Comparison of ENCODE assay signal across 10 mouse cellular contexts in genomic region chr19:21227131-21227530, GRCm38 (mm10). TPM values are rescaled to one million over a fixed set of nuclear protein-coding genes. Genes with fewer than 3 reads are reported as not detected.
A peak's percentile ranks its signal among the peaks of the same experiment; 100 is the strongest.
DNase-seq lines count a peak whose midpoint lies in the region; ATAC-seq and TF ChIP-seq lines count a peak whose summit lies in the region.
"Had no signal": no experiment of that assay in that cellular context is flagged by ENCODE, and none has a peak within 500 bp of the region (broad histone marks: within the 10 kb centered on the region; RNA-seq: fewer than 3 reads in every experiment).

No protein-coding gene starts in this region.

- no peak overlapping the region for H3K4me3 ChIP-seq in kidney, embryonic 15.5 days (replicated peaks)
- no peak overlapping the region for H3K4me3 ChIP-seq in left cerebral cortex, adult 2 months
- H3K4me3 ChIP-seq in neural tube, embryonic 15.5 days (replicated peaks), result no peak overlapping the region
- H3K4me3 ChIP-seq: embryonic facial prominence, embryonic 15.5 days had no signal

- no peaks in the 10 kb centered on the region for H3K27me3 ChIP-seq in kidney, embryonic 15.5 days
- H3K27me3 ChIP-seq in neural tube, embryonic 15.5 days (replicated peaks), result no peaks in the 10 kb centered on the region
- H3K27me3 ChIP-seq: embryonic facial prominence, embryonic 15.5 days had no signal

- no peaks in the 10 kb centered on the region for H3K9me3 ChIP-seq in kidney, embryonic 15.5 days (replicated peaks)
- H3K9me3 ChIP-seq in neural tube, embryonic 15.5 days (replicated peaks), result no peaks in the 10 kb centered on the region
- H3K9me3 ChIP-seq: embryonic facial prominence, embryonic 15.5 days; G1E had no signal

- DNase-seq in kidney, adult 18-20 months, result peak; percentile 2
- DNase-seq in NIH3T3 (ENCODE audit: low read depth), result peak; percentile 99
- peak; percentile 92 for DNase-seq in fibroblast of lung, adult 2 months (ENCODE audit: low read depth)
- peak; percentile 24 to 46 for DNase-seq in left cerebral cortex, adult 2 months (ENCODE audit: extremely low spot score in 1 of 2, low spot score in 2 of 2)
- DNase-seq in retina, embryonic 14.5 days (ENCODE audit: low spot score), result no peak
- no peak for DNase-seq in natural killer cell, adult 2 months (ENCODE audit: low spot score in 2 of 2)

- intact Hi-C loops in left cerebral cortex, adult 2 months (cut with DNase I), result no loop called here

- no peak for ATAC-seq in kidney, embryonic 15.5 days (replicated peaks; ENCODE audit: low FRiP score)
- ATAC-seq in neural tube, embryonic 15.5 days (ENCODE audit: low FRiP score), result no peak

- no peak overlapping the region for H3K9ac ChIP-seq in kidney, embryonic 15.5 days
- no peak overlapping the region for H3K9ac ChIP-seq in neural tube, embryonic 15.5 days (replicated peaks)
- H3K9ac ChIP-seq: embryonic facial prominence, embryonic 15.5 days had no signal

- H3K27ac ChIP-seq in kidney, embryonic 15.5 days, result no peak overlapping the region
- H3K27ac ChIP-seq in left cerebral cortex, adult 2 months, result no peak overlapping the region
- H3K27ac ChIP-seq in neural tube, embryonic 15.5 days (replicated peaks), result no peak overlapping the region
- H3K27ac ChIP-seq: embryonic facial prominence, embryonic 15.5 days had no signal

- H3K4me1 ChIP-seq in kidney, embryonic 15.5 days, result no peaks in the 10 kb centered on the region
- H3K4me1 ChIP-seq in neural tube, embryonic 15.5 days, result no peaks in the 10 kb centered on the region
- H3K4me1 ChIP-seq: embryonic facial prominence, embryonic 15.5 days had no signal

- no peaks in the 10 kb centered on the region for H3K36me3 ChIP-seq in kidney, embryonic 15.5 days
- no peaks in the 10 kb centered on the region for H3K36me3 ChIP-seq in neural tube, embryonic 15.5 days
- H3K36me3 ChIP-seq: embryonic facial prominence, embryonic 15.5 days; G1E had no signal

- TF ChIP-seq CTCF in left cerebral cortex, adult 2 months (IDR thresholded peaks at IDR 0.05), result no peak

- H3K4me2 ChIP-seq in kidney, embryonic 15.5 days, result no peak overlapping the region
- H3K4me2 ChIP-seq in neural tube, embryonic 15.5 days, result no peak overlapping the region
- H3K4me2 ChIP-seq: embryonic facial prominence, embryonic 15.5 days had no signal

- 74% methylated on average over 4 of the region's 4 CpGs for WGBS in kidney, embryonic 15.5 days
- 73% methylated on average over 4 of the region's 4 CpGs for WGBS in neural tube, embryonic 15.5 days

RNA-seq across cellular contexts. Expression of gene Zfand5, which starts 44.9 kb away (rescaled TPM):
- polyA plus RNA-seq in kidney, embryonic 15.5 days (2015; fragmentation: Nextera tagmentation; extraction: Ambion mirVana), result 88.1 and 104 TPM in 2 replicates
- 100 to 1,000 TPM; 150 to 171 TPM for total RNA-seq in left cerebral cortex, adult 2 months (2021)
- polyA plus RNA-seq in neural tube, embryonic 15.5 days (2015; fragmentation: Nextera tagmentation; extraction: Ambion mirVana), result 149 and 174 TPM in 2 replicates

Comparison
In these comparisons a context has a peak if more than half of its experiments do, and no peak if none do; other contexts are left out.
1. DNase-seq: peak in kidney, adult 18-20 months (single experiment), NIH3T3 (single experiment), fibroblast of lung, adult 2 months (single experiment) and left cerebral cortex, adult 2 months (2 of 2); none in retina, embryonic 14.5 days (single experiment) and natural killer cell, adult 2 months (0 of 2).